Mouse (Mus musculus) spleen, adult 12 weeks (tissue): ENCODE results near the gene Gm20388.

Experiments
- DNase-seq: peaks from one replicate; pipeline ENCODE4 v3.0.0; 2022; ENCODE audit warnings: low spot score

The Gm20388 gene

DNA sequence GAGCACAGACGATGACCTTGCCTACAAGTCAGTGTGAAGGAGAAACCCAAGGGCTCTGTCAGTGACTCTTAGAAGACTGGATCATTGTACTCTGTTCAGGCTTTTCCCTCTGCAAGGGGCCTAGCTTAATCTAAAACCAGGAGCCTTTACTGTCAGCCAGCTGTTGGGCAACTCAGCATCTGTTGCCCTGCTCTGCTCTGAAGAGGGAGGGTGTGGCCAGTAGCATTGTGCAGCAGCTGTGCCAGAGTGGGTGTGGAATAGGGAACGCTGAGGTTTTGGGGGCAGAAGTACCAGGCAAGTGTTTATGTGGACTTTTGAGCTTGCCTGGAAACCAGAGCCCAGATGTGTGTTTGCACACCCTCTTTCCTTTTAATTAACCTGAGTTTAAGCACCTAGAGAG, 2111.1 kb downstream of the Gm20388 start:
- DNase-seq, result no peak

DNA sequence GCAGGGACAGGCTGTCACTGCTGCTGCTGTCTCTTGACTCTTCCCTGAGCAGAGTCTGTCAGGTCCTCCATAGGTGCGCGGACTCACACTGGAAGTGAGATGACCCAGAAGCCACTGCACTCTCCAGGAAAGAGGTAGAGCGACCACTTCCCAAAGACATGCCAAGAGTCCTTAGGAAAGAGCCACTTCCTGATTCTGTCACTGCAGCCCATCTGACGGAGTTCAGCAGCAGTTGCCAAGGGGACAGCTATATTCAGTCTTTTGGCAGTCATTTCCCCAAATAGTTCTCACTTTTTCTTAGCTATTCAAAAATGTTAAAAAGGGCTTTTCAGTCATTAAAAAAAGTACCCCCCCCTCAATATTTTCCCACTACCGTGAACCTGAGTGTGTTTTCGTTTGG, 2111.6 kb downstream of the Gm20388 start:
- DNase-seq, result no peak

DNA sequence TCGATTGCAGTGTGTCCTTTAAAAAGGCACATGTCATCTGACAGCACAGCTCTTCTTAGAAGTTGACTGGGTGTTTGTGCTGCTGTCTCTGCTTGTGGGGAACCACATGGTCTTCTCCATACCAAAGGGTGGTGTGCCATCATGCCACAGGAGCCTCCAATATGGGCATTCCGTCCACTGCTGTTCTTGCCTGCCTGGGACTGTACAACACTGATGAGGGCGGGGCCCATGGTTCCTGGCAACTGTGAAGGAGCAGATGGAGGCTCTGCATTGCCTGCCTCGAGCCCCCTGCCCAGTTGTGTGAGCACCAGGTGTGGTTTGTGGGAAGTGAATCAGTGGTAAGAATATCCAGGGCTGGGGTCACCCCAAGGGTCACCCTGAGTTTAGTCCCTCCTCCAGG, 2112.1 kb downstream of the Gm20388 start:
- DNase-seq, result no peak

DNA sequence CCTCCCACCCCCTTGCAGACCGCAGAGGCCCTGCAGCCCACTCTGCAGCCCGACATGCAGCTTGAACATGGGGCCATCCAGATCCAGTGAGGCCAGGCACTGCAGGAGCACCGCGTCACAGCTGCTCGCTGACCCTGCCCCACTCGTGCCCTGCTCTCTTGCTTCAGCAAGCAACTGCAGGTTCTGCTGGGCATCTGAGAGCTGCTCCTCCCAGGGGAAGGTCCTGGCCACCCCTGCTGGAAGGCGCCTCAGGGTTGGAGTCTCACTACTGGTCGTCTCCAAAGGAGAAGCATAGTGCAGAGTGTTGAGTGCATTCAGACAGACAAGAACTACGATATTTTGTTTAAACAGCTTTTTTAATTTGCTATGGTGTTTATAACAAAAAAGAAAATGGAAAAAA, 2114.9 kb downstream of the Gm20388 start:
- no peak for DNase-seq

DNA sequence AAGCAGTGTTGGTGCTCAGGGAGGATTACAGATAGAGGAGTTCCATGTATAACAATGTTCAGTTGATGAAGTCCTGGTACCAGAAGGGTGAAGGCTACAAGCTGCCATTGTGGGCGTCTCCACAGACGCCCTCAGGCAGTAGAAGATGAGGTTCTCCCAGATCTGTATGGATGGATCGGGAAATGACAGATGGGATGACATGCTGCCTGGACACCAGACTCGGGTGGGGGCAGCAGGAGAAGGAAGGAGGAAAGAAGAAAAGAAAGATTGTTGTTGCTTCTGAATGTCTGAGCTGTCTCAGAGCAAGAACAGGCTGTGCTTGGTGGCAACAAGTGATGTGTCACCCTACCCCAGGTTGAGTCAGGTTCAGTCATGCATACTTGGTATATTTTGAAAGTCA, 2117.5 kb downstream of the Gm20388 start:
- no peak for DNase-seq

DNA sequence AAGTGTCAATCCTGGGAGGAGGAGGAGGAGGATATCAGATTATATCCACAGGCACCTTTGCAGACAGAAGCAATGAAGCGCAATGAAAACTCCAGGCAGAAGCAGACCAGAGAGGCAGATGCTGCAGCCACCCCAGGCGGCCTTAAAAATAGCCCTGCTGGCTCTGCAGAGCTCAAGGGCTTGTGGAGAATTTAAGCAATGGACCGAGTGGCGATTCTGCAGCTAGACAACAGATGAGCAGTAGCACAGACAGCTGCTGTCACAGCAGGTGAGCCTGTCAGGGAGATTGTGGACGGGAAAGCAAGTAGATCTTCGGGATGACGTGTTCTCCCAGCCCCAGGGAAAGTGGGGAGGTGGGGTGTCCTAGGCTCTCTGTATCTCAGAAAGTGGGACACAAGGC, 2120.3 kb downstream of the Gm20388 start:
- DNase-seq, result no peak

DNA sequence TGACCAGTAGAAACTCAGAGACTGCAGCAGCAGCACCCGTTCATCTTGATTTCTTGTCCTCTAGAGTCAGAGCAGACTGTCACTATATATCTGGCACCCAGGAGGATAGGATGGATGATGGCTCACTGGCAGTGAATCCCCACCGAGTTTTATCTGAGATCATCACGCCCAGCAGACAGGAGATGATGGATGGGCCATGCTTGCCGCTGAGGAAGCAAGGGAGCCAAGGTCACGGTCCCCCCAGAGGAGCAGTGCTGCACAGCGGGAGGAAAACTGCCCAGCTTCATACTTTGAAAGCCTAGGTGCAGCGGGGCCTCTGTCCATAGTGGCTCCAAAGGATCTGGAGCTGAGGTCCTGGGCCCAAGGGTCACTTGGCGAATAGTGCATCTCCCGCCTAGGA, 2122.1 kb downstream of the Gm20388 start:
- no peak for DNase-seq

DNA sequence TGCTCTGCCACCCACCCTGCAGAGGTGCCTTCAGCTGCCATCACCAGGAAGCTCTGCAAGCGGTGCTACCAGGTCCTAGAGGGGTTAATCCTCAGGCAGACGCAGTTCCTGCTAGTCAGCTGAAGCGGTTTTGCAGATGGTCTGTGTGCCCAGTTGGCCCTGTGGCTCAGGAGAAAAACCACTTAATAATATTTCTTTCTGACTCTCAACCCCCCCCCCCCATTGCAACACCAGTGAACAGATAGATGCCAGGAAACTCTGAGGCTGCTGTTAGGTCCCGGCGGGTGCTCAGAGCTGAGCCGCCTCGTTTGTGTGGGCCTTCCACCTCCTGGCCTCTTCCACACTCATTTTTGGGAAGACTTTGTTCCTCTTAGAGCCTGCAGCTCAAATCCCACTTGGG, 2124.9 kb downstream of the Gm20388 start:
- no peak for DNase-seq

DNA sequence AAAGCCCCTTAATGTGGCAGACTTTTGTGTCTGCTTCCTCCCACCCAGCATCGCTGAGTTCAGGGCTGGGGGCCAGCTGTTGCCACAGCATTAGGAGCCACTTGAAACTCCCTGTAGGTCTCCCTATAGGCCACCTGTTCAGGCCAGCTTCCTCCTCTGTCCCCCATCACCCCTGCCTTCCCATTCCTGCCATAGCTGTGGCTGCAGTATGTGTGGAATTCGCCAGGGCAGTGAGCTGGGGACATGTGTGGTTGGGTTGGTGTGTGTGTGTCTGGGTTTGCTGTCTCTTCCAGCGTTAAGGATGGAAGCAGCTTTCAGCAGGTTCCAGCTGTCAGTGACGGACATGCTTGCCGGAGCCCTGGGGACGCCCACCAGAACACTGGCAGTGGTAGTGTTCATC, 2125.7 kb downstream of the Gm20388 start:
- DNase-seq, result no peak

DNA sequence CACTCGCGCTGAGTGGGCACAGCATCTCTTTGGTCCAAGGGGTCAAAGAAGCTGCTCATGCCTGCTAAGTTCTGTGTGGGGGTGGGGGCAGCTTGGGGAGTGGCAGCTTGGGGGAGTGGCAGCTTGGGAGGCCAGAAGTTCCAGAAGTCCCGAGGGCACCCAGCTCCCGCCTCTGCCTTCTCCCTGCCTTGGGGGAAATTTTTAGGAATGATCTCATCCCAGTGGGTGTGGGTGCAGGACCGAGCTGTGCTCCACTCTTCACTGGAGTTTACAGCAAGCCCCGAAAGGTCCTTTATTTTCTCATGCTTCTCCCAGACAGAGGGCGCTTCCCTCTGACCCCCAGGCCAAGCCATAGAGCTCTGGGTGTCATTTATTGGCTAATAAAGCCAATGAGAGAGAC, 2126.6 kb downstream of the Gm20388 start:
- no peak for DNase-seq

DNA sequence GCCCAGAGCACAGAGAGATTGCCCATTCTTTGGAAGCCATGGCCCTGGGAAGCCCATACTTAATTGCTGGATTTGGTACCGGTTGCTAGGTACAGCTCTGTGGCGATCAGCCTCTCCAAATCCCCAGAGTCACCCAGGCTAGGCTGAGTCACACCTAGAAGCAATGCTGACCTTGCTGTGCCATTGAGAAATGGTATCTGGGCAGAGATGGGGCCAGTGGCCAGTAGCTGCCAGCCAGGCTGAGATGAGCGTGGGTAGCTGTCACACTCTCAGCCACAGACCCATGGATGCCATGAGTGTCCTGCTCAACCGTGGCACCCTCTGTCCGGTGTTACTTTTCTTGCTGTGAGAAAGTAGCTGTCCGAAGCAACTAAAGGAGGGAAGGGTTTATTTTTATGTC, 2127.4 kb downstream of the Gm20388 start:
- DNase-seq, result no peak

DNA sequence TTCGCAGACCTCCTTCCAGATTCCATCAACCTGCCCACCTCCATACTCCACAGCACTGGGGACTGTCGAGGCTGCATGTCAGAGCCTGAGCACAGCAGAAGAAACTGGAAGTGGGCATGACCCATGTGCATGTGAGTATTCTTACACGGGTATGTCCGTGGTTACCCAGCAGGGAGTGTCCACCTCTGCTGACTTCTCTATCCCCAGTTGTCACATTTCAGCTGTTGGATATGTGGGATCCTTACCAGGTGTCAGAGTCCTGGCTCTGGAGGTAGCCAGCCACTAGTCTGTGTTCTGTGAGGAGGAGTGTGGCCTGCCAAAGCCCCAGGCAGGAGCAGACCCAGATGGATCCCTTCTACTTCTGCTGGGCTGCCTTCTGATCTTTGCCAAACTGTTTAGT, 2128.8 kb downstream of the Gm20388 start:
- DNase-seq, result no peak

DNA sequence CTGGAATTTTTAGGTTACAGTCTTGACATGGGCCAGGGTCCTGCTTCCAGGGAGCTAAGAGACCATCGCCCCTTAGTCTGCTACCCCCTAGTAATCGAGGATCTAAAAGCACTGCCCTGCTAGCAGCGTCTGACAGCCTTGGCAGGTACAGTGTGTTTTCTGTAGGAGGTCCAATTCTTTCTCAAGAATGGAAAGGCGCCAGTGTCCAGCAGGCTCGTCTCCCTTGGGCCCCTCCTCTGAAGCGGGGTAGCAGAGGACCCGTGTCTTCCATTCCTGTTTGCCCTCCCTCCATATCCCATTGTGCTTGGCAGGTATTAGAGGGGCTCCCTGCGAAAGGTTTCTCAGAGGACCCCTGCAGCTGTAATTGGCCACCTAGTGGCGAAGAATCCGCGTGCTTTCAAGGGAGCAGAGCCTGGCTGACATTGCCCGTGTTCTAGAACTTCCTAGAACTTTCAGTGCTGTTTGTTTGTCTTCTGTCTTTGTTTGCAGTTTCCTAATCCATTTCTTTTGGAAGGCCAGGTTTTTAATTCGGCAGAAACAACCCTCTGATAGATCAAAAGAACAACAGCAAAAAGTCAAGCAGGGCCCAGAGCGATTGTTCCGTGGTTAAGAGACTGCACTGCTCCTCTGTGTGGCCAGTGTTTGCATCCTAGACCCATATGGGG, 2136.7 kb downstream of the Gm20388 start:
- no peak for DNase-seq

DNA sequence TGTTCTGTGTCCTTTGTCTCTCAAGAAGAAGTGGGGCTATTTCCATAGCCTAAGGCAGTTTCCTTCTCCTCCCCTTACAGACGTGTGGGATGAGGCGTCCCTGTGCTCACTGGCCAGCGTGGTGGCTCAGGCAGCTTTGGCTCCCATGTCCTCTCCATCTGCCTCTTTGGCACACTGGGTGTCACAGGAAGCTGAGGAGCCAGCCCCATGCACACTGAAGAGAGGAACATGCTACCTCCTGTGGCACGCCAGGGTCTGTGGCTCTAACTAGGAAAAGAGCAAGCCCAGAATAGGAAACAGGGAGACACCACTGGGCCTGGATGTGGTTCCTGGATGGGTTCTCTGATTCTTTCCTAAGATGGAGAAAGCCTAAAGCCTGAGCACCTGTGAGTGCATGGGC, 2138.6 kb downstream of the Gm20388 start:
- DNase-seq, result no peak

DNA sequence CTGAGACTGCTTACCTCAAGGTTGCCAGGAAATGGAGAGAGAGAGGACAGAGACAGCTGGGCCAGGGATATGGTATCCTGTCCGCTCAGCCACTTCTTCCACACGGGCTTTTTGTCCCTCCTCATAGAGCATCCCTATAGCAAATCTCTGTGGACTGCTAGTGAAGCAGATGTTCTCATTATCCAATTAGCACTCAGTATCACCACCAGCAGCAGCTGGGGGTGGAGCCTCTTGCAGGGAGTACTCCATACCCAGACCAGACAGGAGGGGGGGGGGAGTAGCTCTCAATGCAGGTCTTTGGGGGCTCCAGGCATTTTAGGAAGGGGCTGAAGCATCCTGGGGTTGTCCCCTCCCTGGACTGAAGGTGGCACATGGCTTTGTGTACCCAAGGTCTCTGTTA, 2139.3 kb downstream of the Gm20388 start:
- no peak for DNase-seq

DNA sequence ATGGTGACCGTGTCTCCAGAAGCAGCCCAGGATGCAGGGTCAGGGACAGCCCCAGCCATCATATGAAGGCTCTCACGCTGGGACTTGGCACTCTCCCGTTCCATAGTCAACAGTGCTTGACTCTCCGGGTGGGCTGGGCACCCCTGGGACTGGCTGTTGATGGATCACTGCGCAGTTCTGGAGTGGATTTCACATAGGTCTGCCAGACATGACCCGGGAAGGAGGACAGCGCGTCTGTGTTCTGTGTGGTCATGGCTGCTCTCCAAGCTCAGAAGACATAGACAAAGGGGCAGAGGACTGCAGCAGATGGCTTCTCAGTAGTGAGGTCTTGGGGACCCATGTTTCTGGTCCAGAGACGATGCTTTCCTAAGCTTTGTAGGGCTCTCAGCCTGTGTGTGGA, 2140.0 kb downstream of the Gm20388 start:
- DNase-seq, result no peak

DNA sequence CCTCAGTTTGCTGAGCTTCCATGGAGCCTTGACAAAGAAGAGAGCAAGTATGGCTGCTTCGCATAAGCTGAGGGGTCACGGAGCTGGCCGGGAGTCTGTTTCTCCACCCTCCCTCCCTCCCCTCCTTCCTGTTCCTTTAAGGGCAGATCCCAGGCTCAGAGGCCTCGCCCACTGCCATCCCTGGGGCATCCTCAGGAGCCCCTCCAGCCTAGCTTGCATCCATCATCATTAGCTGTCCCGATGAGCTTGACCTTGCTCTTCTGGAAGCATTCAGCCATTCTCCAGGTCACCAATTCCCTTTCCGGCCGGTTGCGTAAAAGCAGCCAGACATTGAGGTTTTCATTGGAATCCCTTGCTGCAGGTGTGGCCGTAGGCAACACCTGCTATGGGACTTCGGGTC, 2144.7 kb downstream of the Gm20388 start:
- no peak for DNase-seq

DNA sequence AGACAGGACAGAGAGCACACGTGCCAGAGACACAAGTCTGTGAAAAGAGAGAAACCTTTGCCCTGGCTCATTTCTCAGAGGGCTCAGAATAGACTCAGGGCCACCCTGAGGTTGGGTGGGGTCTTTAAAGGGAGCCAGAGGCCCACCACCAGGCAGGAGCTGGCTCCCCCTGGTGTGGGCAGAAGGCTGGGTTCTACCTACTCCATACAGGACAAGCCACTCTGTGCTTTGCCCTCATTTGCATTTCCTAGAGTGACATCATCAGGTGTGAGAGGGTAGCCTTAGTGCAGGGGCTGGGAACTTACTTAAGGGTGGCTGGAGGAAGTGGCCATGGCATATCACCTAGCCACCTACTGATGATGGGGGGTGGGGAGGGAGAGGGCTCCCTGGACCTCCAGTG, 2145.5 kb downstream of the Gm20388 start:
- DNase-seq, result no peak

DNA sequence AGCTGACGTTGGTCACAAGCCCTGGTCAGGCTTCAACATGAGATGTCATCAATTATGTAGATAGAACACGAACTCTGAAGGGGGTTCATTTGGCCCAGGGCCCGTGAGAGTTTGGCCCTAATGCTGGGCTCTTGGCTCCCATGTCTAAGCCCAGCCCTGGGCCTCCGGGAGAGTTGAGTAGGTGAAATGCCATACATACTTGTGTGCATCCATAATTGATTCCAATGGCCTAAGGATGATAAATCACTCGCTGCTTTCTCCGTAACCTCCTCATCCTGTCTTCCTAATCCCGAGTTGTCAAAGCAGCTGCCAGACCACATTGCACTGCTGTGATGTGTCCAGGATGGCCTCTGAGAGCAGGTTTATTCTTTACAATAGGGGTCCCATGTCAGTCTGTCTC, 2146.2 kb downstream of the Gm20388 start:
- no peak for DNase-seq

DNA sequence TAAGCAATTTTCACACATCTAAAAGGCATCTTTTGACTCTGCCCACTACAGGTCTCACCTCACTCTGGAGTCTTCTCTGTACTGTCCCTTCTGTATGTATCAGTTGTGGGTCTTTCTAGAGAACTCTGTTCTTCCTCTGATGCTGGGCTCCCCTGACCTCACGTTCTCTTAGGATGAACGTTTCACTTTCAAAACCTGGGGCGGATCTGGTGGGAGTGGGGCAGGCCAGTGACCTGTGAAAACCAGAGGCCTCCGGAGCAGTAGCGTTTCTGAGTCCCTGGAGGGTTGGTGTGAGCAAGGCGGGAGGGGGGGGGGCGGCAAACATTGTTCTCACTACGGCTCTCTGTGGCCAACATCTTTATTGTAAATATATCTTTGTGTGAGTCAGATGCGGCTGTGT, 2147.9 kb downstream of the Gm20388 start:
- DNase-seq, result no peak

DNA sequence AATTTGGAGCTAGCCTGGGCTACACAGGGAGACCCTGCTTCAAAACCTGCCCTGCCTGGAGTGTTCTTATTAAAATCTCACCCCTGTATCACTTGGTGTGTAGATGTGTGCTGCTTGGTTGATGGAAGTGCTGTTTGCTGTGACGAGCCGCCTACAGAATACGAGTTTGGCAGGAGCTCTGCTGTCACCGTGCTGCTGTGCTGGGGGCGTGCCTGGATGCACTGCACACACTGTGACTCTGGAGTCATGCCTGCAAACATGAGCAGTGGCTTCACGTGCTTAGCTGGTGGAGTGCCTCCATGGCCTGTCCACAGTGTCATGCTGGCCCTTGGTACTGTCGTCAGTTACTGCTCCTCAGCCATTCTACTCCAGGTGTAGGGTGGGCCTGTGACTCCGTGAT, 2148.3 kb downstream of the Gm20388 start:
- no peak for DNase-seq

DNA sequence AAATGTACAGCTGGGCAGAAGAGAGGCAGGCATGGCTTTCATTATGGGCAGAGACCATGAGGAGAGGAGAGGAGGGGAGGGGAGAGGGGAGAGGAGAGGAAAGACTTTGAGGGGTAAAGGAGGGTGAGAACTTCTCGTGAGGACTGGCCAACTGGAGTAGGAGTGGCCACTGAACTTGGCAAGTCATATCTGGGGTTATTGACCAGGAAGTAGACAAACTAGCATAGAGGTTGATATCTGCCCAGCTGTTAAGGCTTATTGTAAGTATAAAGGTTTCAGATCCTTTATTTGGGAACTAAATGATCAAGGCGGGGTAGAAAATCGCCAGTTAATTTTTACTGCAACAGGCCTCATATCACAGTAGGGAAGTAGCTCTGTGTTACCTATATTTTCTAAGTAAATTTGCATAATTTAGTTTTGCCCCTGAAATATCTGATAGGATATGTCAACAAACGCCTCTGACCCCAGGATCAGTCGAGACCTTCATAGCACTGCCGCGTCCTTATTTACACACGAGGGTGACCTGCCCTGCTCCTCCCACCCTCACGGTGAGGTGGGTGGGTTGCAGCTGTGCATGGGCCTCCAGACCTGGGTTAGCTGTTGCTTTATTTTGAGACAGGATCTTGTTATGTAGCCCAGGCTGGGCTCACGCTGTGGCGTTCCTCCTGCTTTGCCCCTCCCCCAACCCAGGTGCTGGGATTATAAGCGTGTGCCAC, 2152.0 kb downstream of the Gm20388 start:
- DNase-seq, result no peak

DNA sequence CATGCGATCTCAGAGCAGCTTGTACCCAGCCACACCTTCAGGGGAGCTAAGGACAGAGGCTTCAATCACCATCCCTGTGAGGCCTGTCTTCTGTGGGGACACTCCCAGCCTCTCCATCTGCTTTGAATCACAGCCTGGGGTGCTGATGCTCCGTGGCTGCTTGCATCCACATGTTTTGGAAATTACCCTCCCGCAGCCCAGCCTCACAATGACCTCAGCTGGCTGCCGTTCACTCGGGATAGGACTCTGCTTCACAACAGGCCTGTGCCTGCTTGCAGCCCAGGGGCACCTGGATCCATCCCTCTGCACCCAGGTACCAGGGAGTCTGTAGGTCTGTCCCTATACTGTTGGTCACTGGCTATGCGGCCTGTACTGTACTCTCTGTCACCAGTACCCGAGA, 2153.7 kb downstream of the Gm20388 start:
- no peak for DNase-seq
